Mouse (Mus musculus): Measurements from ENCODE around the gene Hbq1b.
A peak's percentile ranks its signal among the peaks of the same experiment; 100 is the strongest.
"Not testable (repeated sequence)": the region's sequence is repeated elsewhere in the genome, so short reads cannot be mapped to it uniquely, and the experiment has no call there.

Gene Hbq1b

GRCm38 (mm10) chr11:32267964-32268363, 18.8 kb upstream of the Hbq1b start:
- no peak for DNase-seq

- DNase-seq: no peak
Measured at GRCm38 (mm10) chr11:32268952-32269351, 17.8 kb upstream of the Hbq1b start.

- no peak for DNase-seq
Measured at GRCm38 (mm10) chr11:32271178-32271577, 15.6 kb upstream of the Hbq1b start.

GRCm38 (mm10) chr11:32276347-32276746, 10.4 kb upstream of the Hbq1b start, which contains the start of gene Hba-x:
TSS of gene Hba-x (plus strand) at chr11:32276400.
- no peak for DNase-seq

- no peak for DNase-seq
Measured at GRCm38 (mm10) chr11:32277736-32278457, 8.9 kb upstream of the Hbq1b start.

GRCm38 (mm10) chr11:32278458-32278957, 8.3 kb upstream of the Hbq1b start:
- DNase-seq: no peak

GRCm38 (mm10) chr11:32280646-32281045, 6.1 kb upstream of the Hbq1b start:
- DNase-seq: no peak

GRCm38 (mm10) chr11:32281416-32282144, 5.2 kb upstream of the Hbq1b start:
- DNase-seq: no peak

GRCm38 (mm10) chr11:32283091-32283777, 3.5 kb upstream of the Hbq1b start, which contains the start of gene Hba-a1:
TSS of gene Hba-a1 (plus strand) at chr11:32283511.
- DNase-seq: not testable (repeated sequence)

GRCm38 (mm10) chr11:32284582-32284981, 2.2 kb upstream of the Hbq1b start:
- DNase-seq: not testable (repeated sequence)

GRCm38 (mm10) chr11:32285031-32285775, 1.6 kb upstream of the Hbq1b start:
- DNase-seq: no peak

GRCm38 (mm10) chr11:32285887-32286286, 878 bp upstream of the Hbq1b start:
- DNase-seq: not testable (repeated sequence)

- no peak for DNase-seq
Measured at GRCm38 (mm10) chr11:32287493-32287825, 694 bp downstream of the Hbq1b start.

- not testable (repeated sequence) for DNase-seq
Measured at GRCm38 (mm10) chr11:32292819-32293218, 6.1 kb downstream of the Hbq1b start.

- DNase-seq: not testable (repeated sequence)
Measured at GRCm38 (mm10) chr11:32293479-32293878, 6.7 kb downstream of the Hbq1b start.

- DNase-seq: not testable (repeated sequence)
Measured at GRCm38 (mm10) chr11:32296203-32296602, 9.4 kb downstream of the Hbq1b start, which contains the start of gene Hba-a2. TSS of gene Hba-a2 (plus strand) at chr11:32296489.

- DNase-seq: not testable (repeated sequence)
Measured at GRCm38 (mm10) chr11:32297417-32297816, 10.7 kb downstream of the Hbq1b start.

- no peak for DNase-seq
Measured at GRCm38 (mm10) chr11:32297866-32298531, 11.2 kb downstream of the Hbq1b start.

- no peak for DNase-seq
Measured at GRCm38 (mm10) chr11:32298532-32298918, 11.8 kb downstream of the Hbq1b start.

GRCm38 (mm10) chr11:32299865-32300264, 13.1 kb downstream of the Hbq1b start, which contains the start of gene Hbq1a:
TSS of gene Hbq1a (plus strand) at chr11:32300069.
- peak; percentile 12 for DNase-seq

Data from kidney, adult 11 months (tissue).